Mouse (Mus musculus) forebrain, embryonic 14.5 days (tissue): ENCODE results near the gene Sgcg. TPM values are rescaled to one million over a fixed set of nuclear protein-coding genes. Genes with fewer than 3 reads are reported as not detected.

Source experiments
- ATAC-seq: fragments of 200-750 bp; cut with Nextera tagmentation; 2 replicates; pipeline ENCODE4 v1.8.0; 2017; ENCODE audit warnings: mild to moderate bottlenecking, moderate library complexity
- DNase-seq: peaks from one replicate; pipeline ENCODE4 v3.0.0-alpha.2; 2015; ENCODE audit warnings: low spot score
- H3K27ac ChIP-seq: fragments of 300-500 bp; sonication (generic); 2 replicates; pipeline ENCODE4 v1.5.1; 2014; ENCODE audit warnings: low read depth, mild to moderate bottlenecking, control low read depth, low read length, moderate library complexity
- H3K27me3 ChIP-seq: fragments of 300-500 bp; sonication (generic); replicated peaks from 2 replicates; pipeline ENCODE4 v1.6.1; 2014; ENCODE audit warnings: low read length, control low read depth, mixed read lengths; ENCODE audit not compliant: control insufficient read depth, insufficient read depth
- H3K36me3 ChIP-seq: fragments of 300-500 bp; sonication (generic); 2 replicates; pipeline ENCODE4 v1.6.1; 2014; ENCODE audit warnings: low read length, control low read depth; ENCODE audit not compliant: control insufficient read depth, insufficient read depth
- H3K4me1 ChIP-seq: fragments of 300-500 bp; sonication (generic); 2 replicates; pipeline ENCODE4 v1.6.1; 2014; ENCODE audit warnings: antibody characterized with exemption, low read length, control low read depth; ENCODE audit not compliant: control insufficient read depth, insufficient read depth
- H3K4me2 ChIP-seq: fragments of 300-500 bp; sonication (generic); 2 replicates; pipeline ENCODE4 v1.6.1; 2014; ENCODE audit warnings: mild to moderate bottlenecking, control low read depth, low read length
- H3K4me3 ChIP-seq: fragments of 300-500 bp; sonication (generic); 2 replicates; pipeline ENCODE4 v1.5.1; 2014; ENCODE audit warnings: low read depth, low read length, control low read depth
- H3K9ac ChIP-seq: fragments of 300-500 bp; sonication (generic); 2 replicates; pipeline ENCODE4 v1.6.1; 2014; ENCODE audit warnings: mild to moderate bottlenecking, low read length, control low read depth, moderate library complexity
- H3K9me3 ChIP-seq: fragments of 300-500 bp; sonication (generic); replicated peaks from 2 replicates; pipeline ENCODE4 v1.6.1; 2016; ENCODE audit warnings: low read length, control low read depth, mixed read lengths; ENCODE audit not compliant: control insufficient read depth
- WGBS: fragments of 180-500 bp; shearing (Covaris S2); extraction: QIAGEN DNeasy Blood & Tissue Kit; methylation state at CpG from one replicate; pipeline ENCODE4 v1.1.7; 2014; 5-methylcytosine and 5-hydroxymethylcytosine counted together
- polyA plus RNA-seq: library from polyadenylated mRNA; unstranded; fragments of >200 nt; fragmentation: Nextera tagmentation; extraction: Ambion mirVana; gene quantifications from 2 replicates; pipeline ENCODE4 v1.2.1, GENCODE M21; 2014

Gene Sgcg
- polyA plus RNA-seq, result 0.06 TPM in 1 of 2 replicates, not detected in the other

GRCm38 (mm10) chr14:61258352-61258751, at the start of gene Sgcg:
TSS of gene Sgcg (minus strand) at chr14:61258490.
- no peak within 1 kb of the TSS for H3K4me2 ChIP-seq
- no peak within 1 kb of the TSS for H3K27ac ChIP-seq
- DNase-seq (no peak), ATAC-seq (no peak)
- 74% methylated on average over 11 of the region's 11 CpGs for WGBS
- H3K9me3 ChIP-seq, result no peaks in the 10 kb centered on the region
- H3K4me1 ChIP-seq, result no peaks in the 10 kb centered on the region
- H3K9ac ChIP-seq, result no peak within 1 kb of the TSS
- no peaks in the 10 kb centered on the region for H3K36me3 ChIP-seq
- no peak within 1 kb of the TSS for H3K4me3 ChIP-seq
- H3K27me3 ChIP-seq, result no peaks in the 10 kb centered on the region

GRCm38 (mm10) chr14:61303969-61304609, 45.8 kb upstream of the Sgcg start:
- Histone ChIP-seq H3K27ac (no peak overlapping the region), H3K9ac (no peak overlapping the region), H3K36me3 (no peaks in the 10 kb centered on the region), H3K9me3 (no peaks in the 10 kb centered on the region), H3K27me3 (no peaks in the 10 kb centered on the region), H3K4me2 (no peak overlapping the region), H3K4me1 (no peaks in the 10 kb centered on the region), H3K4me3 (no peak overlapping the region)
- no peak for DNase-seq
- 89% methylated on average over 4 of the region's 4 CpGs for WGBS
- no peak for ATAC-seq

- Histone ChIP-seq H3K9me3 (no peaks in the 10 kb centered on the region), H3K36me3 (no peaks in the 10 kb centered on the region), H3K4me3 (no peak overlapping the region), H3K4me2 (no peak overlapping the region), H3K27me3 (no peaks in the 10 kb centered on the region), H3K27ac (no peak overlapping the region), H3K4me1 (no peaks in the 10 kb centered on the region), H3K9ac (no peak overlapping the region)
- DNase-seq, result no peak
- 79% methylated on average over 2 of the region's 2 CpGs for WGBS
- ATAC-seq, result no peak
Observed at GRCm38 (mm10) chr14:61302428-61302827, 44.1 kb upstream of the Sgcg start.

GRCm38 (mm10) chr14:61301323-61301722, 43.0 kb upstream of the Sgcg start:
- H3K4me3 ChIP-seq, result no peak overlapping the region
- H3K9me3 ChIP-seq, result no peaks in the 10 kb centered on the region
- 41% methylated on average over 2 of the region's 2 CpGs for WGBS
- H3K27me3 ChIP-seq, result no peaks in the 10 kb centered on the region
- no peaks in the 10 kb centered on the region for H3K4me1 ChIP-seq
- H3K27ac ChIP-seq, result no peak overlapping the region
- DNase-seq (no peak), ATAC-seq (no peak)
- H3K4me2 ChIP-seq, result no peak overlapping the region
- no peaks in the 10 kb centered on the region for H3K36me3 ChIP-seq
- no peak overlapping the region for H3K9ac ChIP-seq

GRCm38 (mm10) chr14:61299810-61300209, 41.5 kb upstream of the Sgcg start:
- Histone ChIP-seq H3K4me3 (no peak overlapping the region), H3K4me2 (no peak overlapping the region), H3K27me3 (no peaks in the 10 kb centered on the region), H3K9ac (no peak overlapping the region), H3K4me1 (no peaks in the 10 kb centered on the region), H3K36me3 (no peaks in the 10 kb centered on the region), H3K27ac (no peak overlapping the region), H3K9me3 (no peaks in the 10 kb centered on the region)
- WGBS, result 91% methylated on average over 6 of the region's 6 CpGs
- no peak for ATAC-seq
- DNase-seq, result no peak

GRCm38 (mm10) chr14:61294738-61295079, 36.4 kb upstream of the Sgcg start:
- DNase-seq (peak; percentile 65), ATAC-seq (0 out of 2 replicates have a peak, but pooled peaks have one; percentile 29)
- peak overlapping the region; percentile 17; the same call in 1 of the 2 replicates for H3K4me2 ChIP-seq
- H3K36me3 ChIP-seq, result no peaks in the 10 kb centered on the region
- WGBS, result 16% methylated on average over 6 of the region's 6 CpGs
- H3K27ac ChIP-seq, result no peak overlapping the region
- H3K27me3 ChIP-seq, result no peaks in the 10 kb centered on the region
- no peaks in the 10 kb centered on the region for H3K9me3 ChIP-seq
- H3K4me1 ChIP-seq, result no peaks in the 10 kb centered on the region
- H3K4me3 ChIP-seq, result no peak overlapping the region
- no peak overlapping the region for H3K9ac ChIP-seq

GRCm38 (mm10) chr14:61293884-61294737, 35.8 kb upstream of the Sgcg start:
- H3K9me3 ChIP-seq, result no peaks in the 10 kb centered on the region
- no peak overlapping the region for H3K4me3 ChIP-seq
- no peaks in the 10 kb centered on the region for H3K27me3 ChIP-seq
- peak; percentile 72 for ATAC-seq
- 25% methylated on average over 16 of the region's 16 CpGs for WGBS
- no peak overlapping the region for H3K27ac ChIP-seq
- H3K9ac ChIP-seq, result no peak overlapping the region
- H3K4me1 ChIP-seq, result no peaks in the 10 kb centered on the region
- peak; percentile 75 for DNase-seq
- H3K4me2 ChIP-seq, result peak overlapping the region; percentile 17; the same call in 1 of the 2 replicates
- H3K36me3 ChIP-seq, result no peaks in the 10 kb centered on the region

- no peak overlapping the region for H3K4me3 ChIP-seq
- no peaks in the 10 kb centered on the region for H3K36me3 ChIP-seq
- DNase-seq (peak; percentile 38), ATAC-seq (no peak)
- no peaks in the 10 kb centered on the region for H3K9me3 ChIP-seq
- no peak overlapping the region for H3K9ac ChIP-seq
- 37% methylated on average over 3 of the region's 3 CpGs for WGBS
- no peak overlapping the region for H3K4me2 ChIP-seq
- H3K27me3 ChIP-seq, result no peaks in the 10 kb centered on the region
- H3K27ac ChIP-seq, result no peak overlapping the region
- H3K4me1 ChIP-seq, result no peaks in the 10 kb centered on the region
Observed at GRCm38 (mm10) chr14:61290664-61291063, 32.4 kb upstream of the Sgcg start.
